Mouse (Mus musculus) heart, postnatal 14 days (tissue): Measurements from ENCODE around the gene 9130019O22Rik. TPM values are rescaled to one million over a fixed set of nuclear protein-coding genes. Genes with fewer than 3 reads are reported as not detected.
"Not testable (repeated sequence)": the region's sequence is repeated elsewhere in the genome, so short reads cannot be mapped to it uniquely, and the experiment has no call there.

ENCODE experiments used
- DNase-seq, 2 experiments: peaks; one replicate each; pipeline ENCODE4 v3.0.0; 2021 to 2022
- intact Hi-C: fragments of 180-260 bp; cut with DNase I; formaldehyde crosslinking; loops from one replicate; pipeline ENCODE4 v1.15.1; 2025
- long read RNA-seq, 2 experiments: library from polyadenylated mRNA; stranded (forward); transcript quantifications; one replicate each; pipeline ENCODE4 v2.0.0; 2021
- total RNA-seq, 2 experiments: library from RNA; stranded (reverse); gene quantifications; 2 replicates each; pipeline ENCODE4 v1.2.3; 2021

The 9130019O22Rik gene
- total RNA-seq: 1 to 10 TPM; 2.4 to 3.3 TPM
- long read RNA-seq, experiment 1, partial matches to known transcripts: 0 of 3 reads
- long read RNA-seq, experiment 1, other reads (novel, unspliced or antisense): 1 of 3 reads
- long read RNA-seq, experiment 2, partial matches to known transcripts: 0 of 1 reads
- long read RNA-seq, experiment 2, other reads (novel, unspliced or antisense): 0 of 1 reads

GRCm38 (mm10) chr7:127386641-127387392, at the start of gene 9130019O22Rik:
9130019O22Rik (minus strand) TSS chr7:127387166.
- intact Hi-C loops: no loop called here
- DNase-seq: peak; percentile 88 to 94

GRCm38 (mm10) chr7:127435206-127435605, 48.2 kb upstream of the 9130019O22Rik start:
- intact Hi-C loops: no loop called here
- no peak for DNase-seq

- DNase-seq: no peak
- intact Hi-C loops: no loop called here
These were observed 39.4 kb upstream of the 9130019O22Rik start for GRCm38 (mm10) chr7:127426354-127426753.

- intact Hi-C loops: no loop called here
- DNase-seq: no peak
These were observed 38.9 kb upstream of the 9130019O22Rik start for GRCm38 (mm10) chr7:127425911-127426310.

- no peak for DNase-seq
- intact Hi-C loops: no loop called here
These were observed 38.3 kb upstream of the 9130019O22Rik start for GRCm38 (mm10) chr7:127425291-127425690.

GRCm38 (mm10) chr7:127422247-127422646, 35.3 kb upstream of the 9130019O22Rik start:
- peak in 1 of 2 experiments; percentile 18 for DNase-seq
- intact Hi-C loops: loop anchor here (5.0 kb wide), 1 partner anchor 50 kb away; no protein-coding TSS in a partner anchor

DNA sequence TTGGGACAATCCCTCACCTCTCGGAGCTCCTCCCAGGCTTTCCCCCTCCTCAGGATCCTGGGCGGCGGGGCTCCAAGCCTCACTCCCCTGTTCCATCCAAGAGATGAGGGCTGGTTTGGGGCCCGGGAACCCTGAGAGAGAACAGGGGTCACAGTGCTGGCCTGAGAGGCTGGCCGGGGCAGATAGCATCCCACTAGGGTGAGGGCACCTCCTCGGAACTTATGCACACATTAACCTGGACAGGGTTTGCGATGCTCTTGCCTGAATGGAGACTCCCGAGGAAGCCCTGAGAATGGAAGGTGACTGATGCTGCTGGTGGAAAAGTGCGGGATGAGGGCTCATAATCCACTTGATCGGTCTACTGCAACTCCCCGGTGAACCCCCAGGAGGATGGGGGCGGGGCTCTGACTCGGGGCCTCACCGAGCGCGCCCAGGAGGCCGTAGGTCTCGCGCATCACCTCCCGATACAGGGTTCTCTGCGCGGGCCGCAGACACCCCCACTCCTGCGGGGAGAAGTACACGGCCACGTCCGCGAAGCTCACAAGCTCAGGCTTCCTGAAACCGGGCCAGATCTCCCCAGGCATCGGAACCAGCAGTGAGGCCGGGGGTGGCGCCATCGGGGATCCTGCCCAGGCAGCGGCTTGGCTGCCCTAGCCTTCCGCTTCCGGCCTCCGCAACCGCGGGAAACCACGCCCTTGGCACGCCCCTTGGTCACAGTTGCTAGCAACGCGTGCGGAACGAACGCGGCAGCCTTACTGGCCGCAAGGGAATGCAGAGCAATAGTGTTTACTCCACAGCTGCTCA, 34.6 kb upstream of the 9130019O22Rik start, which contains the start of gene Zfp688:
Zfp688 (minus strand) TSS at position 681 of the 804 bp plus-strand sequence.
- intact Hi-C loops: loop anchor here (5.0 kb wide), 1 partner anchor 51 kb away; no protein-coding TSS in a partner anchor
- peak; percentile 95 to 98 for DNase-seq

DNA sequence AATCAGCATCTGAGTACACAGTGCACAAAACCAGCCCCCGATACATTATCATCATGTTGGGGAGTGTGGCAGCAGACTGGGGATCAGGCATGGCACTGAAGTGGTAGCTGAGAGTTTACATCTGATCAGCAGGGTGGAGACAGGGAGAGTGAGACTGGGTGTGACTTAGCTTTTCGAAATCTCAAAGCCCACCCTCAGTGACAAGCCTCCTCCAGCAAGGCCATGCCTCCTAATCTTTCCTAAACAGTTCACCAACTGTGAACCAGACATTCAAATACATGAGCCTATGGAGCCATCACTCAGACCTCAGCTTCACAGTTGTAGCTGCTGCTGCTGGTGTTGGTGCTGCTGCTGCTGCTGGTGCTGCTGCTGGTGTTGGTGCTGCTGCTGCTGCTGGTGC, 24.5 kb upstream of the 9130019O22Rik start:
- intact Hi-C loops: no loop called here
- no peak for DNase-seq

- intact Hi-C loops: loop anchor here (2.0 kb wide), 1 partner anchor 43 kb away; no protein-coding TSS in a partner anchor
These were observed 19.3 kb upstream of the 9130019O22Rik start, which contains the start of gene Zfp764 for GRCm38 (mm10) chr7:127406002-127406987. Zfp764 (minus strand) TSS chr7:127406822.

GRCm38 (mm10) chr7:127404101-127404500, 17.1 kb upstream of the 9130019O22Rik start:
- intact Hi-C loops, DNase-seq: not testable (repeated sequence)

More at GRCm38 (mm10) chr7:127406002-127406987, 19.3 kb upstream of the 9130019O22Rik start, which contains the start of gene Zfp764:
- DNase-seq: peak; percentile 85 to 90

GRCm38 (mm10) chr7:127402980-127403379, 16.0 kb upstream of the 9130019O22Rik start:
- intact Hi-C loops: no loop called here
- DNase-seq: no peak

DNA sequence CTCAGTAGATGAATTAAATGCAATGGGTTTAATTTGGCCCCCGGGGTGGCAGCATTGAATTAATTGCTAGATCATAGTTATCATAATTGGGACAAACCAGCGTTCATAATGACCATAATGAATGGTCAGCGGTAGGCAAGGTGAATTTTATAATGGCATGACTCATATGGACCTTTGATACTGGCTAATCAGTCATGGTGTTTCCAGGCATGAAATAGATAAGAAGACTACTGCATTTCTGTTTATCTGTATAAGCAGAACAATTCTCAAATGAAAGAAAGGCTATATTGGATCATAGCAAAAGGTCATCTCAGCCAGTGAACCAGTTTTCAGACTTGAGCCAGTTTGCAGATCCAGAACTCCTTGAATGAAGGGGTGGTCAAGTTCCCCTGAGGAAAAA, 13.4 kb upstream of the 9130019O22Rik start:
- intact Hi-C loops: no loop called here

GRCm38 (mm10) chr7:127393944-127394333, 7.0 kb upstream of the 9130019O22Rik start:
- DNase-seq: no peak
- intact Hi-C loops: no loop called here

More for the DNA sequence above, 13.4 kb upstream of the 9130019O22Rik start:
- DNase-seq: no peak

DNA sequence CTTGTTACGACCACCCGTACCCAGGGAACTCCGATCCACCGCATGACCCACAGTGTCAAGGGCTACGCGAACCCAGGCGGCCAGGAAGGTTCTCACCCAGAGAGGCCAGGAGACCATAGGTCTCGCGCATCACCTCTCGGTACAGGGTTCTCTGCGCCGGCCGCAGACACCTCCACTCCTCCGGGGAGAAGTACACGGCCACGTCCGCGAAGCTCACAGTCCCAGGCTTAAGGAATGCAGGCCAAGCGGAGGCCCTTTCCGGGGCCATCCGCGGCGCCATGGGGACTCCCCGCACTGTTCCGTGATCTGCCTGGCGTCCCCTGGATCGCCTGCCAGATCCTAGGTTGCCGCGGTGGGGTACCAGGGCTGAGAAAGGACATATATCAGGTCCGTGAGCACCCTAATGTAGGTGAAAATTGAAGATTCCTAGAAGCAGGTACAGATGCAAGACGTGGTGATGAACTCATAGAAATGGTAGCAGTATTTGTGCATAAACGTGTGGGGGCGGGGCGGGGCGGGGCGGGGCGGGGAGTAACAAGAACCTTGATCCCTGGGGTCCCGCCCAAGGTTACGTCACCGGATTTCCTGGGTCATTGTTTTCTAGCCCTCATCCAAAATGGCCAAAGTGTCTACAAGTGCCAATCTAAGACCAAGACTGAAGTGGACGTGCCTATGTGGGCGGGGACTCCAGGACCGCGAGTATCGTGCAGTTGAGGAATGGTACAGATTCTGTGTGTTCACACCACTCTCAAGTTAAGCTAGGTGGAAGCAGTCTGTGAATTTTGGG, 6.4 kb upstream of the 9130019O22Rik start, which contains the start of gene E430018J23Rik:
E430018J23Rik (minus strand) TSS at position 473 of the 787 bp plus-strand sequence.
- DNase-seq: peak; percentile 94 to 98
- intact Hi-C loops: no loop called here

GRCm38 (mm10) chr7:127392251-127392824, 5.4 kb upstream of the 9130019O22Rik start:
- DNase-seq: no peak

DNA sequence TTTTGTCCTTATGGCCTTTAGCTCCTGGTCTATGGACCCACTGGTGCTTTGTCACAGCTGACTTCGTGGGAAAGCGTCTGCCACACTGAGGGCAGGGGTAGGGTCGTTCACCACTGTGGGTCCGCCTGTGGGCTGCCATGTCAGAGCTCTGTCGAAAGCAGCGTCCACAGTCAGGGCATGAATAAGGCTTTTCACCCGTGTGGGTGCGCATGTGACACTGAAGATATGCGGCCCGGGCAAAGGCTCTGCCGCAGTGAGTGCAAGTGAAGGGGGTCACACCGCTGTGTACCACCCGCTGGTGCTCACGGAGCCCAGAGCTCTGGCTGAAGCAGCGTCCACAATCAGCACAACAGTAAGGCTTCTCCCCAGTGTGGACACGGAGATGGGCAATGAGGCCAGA, 4.6 kb upstream of the 9130019O22Rik start:
- DNase-seq: no peak
- intact Hi-C loops: no loop called here

More at GRCm38 (mm10) chr7:127392251-127392824, 5.4 kb upstream of the 9130019O22Rik start:
- intact Hi-C loops: no loop called here

GRCm38 (mm10) chr7:127390306-127390705, 3.3 kb upstream of the 9130019O22Rik start:
- no peak for DNase-seq
- intact Hi-C loops: no loop called here

GRCm38 (mm10) chr7:127388201-127388600, 1.2 kb upstream of the 9130019O22Rik start:
- DNase-seq, intact Hi-C loops: not testable (repeated sequence)
